Mouse (Mus musculus) C2C12 (cell line): Measurements from ENCODE around the gene Fbxw22.
"Not testable (repeated sequence)": the region's sequence is repeated elsewhere in the genome, so short reads cannot be mapped to it uniquely, and the experiment has no call there.

Source experiments
- CEBPB ChIP-seq: IDR thresholded peaks from one replicate; pipeline ENCODE4 v1.6.1; 2011; ENCODE audit warnings: low read depth, mild to moderate bottlenecking, control low read depth, moderate library complexity
- CTCF ChIP-seq: IDR thresholded peaks from one replicate; pipeline ENCODE4 v1.5.1; 2011; ENCODE audit not compliant: control insufficient read depth, insufficient read depth, insufficient read length
- MYOD1 ChIP-seq: IDR thresholded peaks from one replicate; pipeline ENCODE4 v1.6.1; 2011; ENCODE audit warnings: low read depth; ENCODE audit not compliant: control insufficient read depth, insufficient read length

DNA sequence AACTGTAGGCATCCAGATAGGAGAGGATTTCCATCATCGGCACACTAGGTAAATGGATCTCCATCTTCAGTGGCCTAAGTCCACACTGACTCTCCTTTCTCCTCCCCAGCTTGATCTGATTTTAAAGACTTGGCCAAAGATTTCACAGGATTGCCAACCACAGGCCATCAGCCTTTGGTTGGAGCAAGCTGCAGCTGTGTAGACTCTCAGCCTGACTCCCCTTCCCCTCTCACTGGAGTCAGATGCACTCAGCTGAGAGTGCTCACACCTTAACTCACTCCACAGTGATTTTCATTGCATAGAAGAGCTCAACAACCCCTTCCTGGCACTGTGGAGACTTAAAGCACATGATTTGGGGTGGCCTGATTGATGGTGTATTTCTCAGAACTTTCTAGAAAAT lies 64.5 kb downstream of the Fbxw22 start, which contains the start of gene Fbxw28:
- not testable (repeated sequence) for TF ChIP-seq CTCF, MYOD1, CEBPB
